Mouse (Mus musculus) MN1 (cell line): ENCODE data around the gene Heatr5a.

Source experiments
- DNase-seq: peaks from one replicate; pipeline ENCODE4 v3.0.0-alpha.2; 2016; ENCODE audit warnings: low spot score

Heatr5a gene

GRCm38 (mm10) chr12:51844771-51845256 is 126.3 kb downstream of the Heatr5a start:
- DNase-seq: peak; percentile 90

GRCm38 (mm10) chr12:51843576-51844520 is 127.3 kb downstream of the Heatr5a start:
- peak; percentile 39 for DNase-seq

GRCm38 (mm10) chr12:51842081-51842864 is 128.8 kb downstream of the Heatr5a start:
- no peak for DNase-seq

GRCm38 (mm10) chr12:51839856-51840255 is 131.3 kb downstream of the Heatr5a start:
- DNase-seq: no peak

- no peak for DNase-seq
These were observed 135.9 kb downstream of the Heatr5a start for GRCm38 (mm10) chr12:51835219-51835618.

- DNase-seq: no peak
These were observed 139.2 kb downstream of the Heatr5a start for GRCm38 (mm10) chr12:51831931-51832330.

- DNase-seq: no peak
These were observed 139.8 kb downstream of the Heatr5a start for GRCm38 (mm10) chr12:51831296-51831695.

- DNase-seq: no peak
These were observed 140.4 kb downstream of the Heatr5a start for GRCm38 (mm10) chr12:51830671-51831070.

- no peak for DNase-seq
These were observed 141.1 kb downstream of the Heatr5a start for GRCm38 (mm10) chr12:51830077-51830402.

- DNase-seq: peak; percentile 86
These were observed 141.6 kb downstream of the Heatr5a start, which contains the start of gene Hectd1 for GRCm38 (mm10) chr12:51829290-51830076. Gene Hectd1, minus strand, starts transcription at chr12:51829536.

GRCm38 (mm10) chr12:51828716-51829289 is 142.3 kb downstream of the Heatr5a start:
- peak; percentile 56 for DNase-seq

GRCm38 (mm10) chr12:51827958-51828650 is 143.0 kb downstream of the Heatr5a start:
- DNase-seq: no peak
